21 mouse cellular contexts compared by ENCODE assay signal in the genomic region with DNA sequence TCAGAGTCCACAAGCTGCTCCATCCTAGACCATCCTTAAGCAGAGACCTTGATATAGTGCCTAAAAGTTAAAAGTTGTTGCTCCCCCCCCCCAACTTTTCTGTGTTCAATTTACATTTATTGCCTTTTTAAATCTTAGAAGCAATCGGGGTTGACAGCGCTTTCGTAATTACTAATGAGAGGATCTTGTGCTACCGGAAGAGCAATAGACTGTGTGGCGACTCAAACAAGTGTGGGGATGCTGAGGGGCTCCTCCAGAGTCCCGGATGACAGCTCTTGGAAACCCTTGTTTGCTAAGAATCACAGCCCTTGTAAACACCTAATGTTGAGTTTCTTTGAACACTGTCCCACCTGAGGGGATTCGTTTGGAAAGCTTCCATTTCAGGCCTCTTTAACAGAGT. TPM values are rescaled to one million over a fixed set of nuclear protein-coding genes. Genes with fewer than 3 reads are reported as not detected.
DNase-seq lines count a peak whose midpoint lies in the region; ATAC-seq lines count a peak whose summit lies in the region.
"Had no signal": no experiment of that assay in that cellular context is flagged by ENCODE, and none has a peak within 500 bp of the region (broad histone marks: within the 10 kb centered on the region; RNA-seq: fewer than 3 reads in every experiment).

No protein-coding gene starts in this region.

- no peak overlapping the region for H3K4me2 ChIP-seq in forebrain, embryonic 13.5 days
- H3K4me2 ChIP-seq: embryonic facial prominence, embryonic 12.5 days; forebrain, embryonic 12.5 days; forebrain, embryonic 15.5 days had no signal

- DNase-seq in induced T-regulatory cell, adult 2 months (ENCODE audit: low read depth): peak; percentile 57
- DNase-seq in urinary bladder, adult 18-20 months (ENCODE audit: low spot score in 2 of 2): no peak
- DNase-seq in limb, embryonic 10.5 days (ENCODE audit: low spot score): no peak
- DNase-seq: adrenal gland, adult 8-10 months; adrenal gland, postnatal 14 days; adrenal gland, postnatal 36 days; cerebellum, adult 11-12 months; cerebellum, adult 2 months; cerebellum, adult 9-10 months; cerebellum, postnatal 10 days; cerebellum, postnatal 25 days; forebrain, postnatal 0 days had no signal

- H3K27ac ChIP-seq in limb, embryonic 10.5 days: no peak overlapping the region
- no peak overlapping the region for H3K27ac ChIP-seq in forebrain, embryonic 13.5 days
- H3K27ac ChIP-seq: embryonic facial prominence, embryonic 10.5 days; embryonic facial prominence, embryonic 12.5 days; forebrain, embryonic 10.5 days; forebrain, embryonic 12.5 days; forebrain, embryonic 15.5 days had no signal

- H3K27me3 ChIP-seq in limb, embryonic 10.5 days (ENCODE audit: low read depth, poor library complexity, severe bottlenecking): no peaks in the 10 kb centered on the region
- H3K27me3 ChIP-seq in forebrain, embryonic 13.5 days: no peaks in the 10 kb centered on the region
- H3K27me3 ChIP-seq: embryonic facial prominence, embryonic 12.5 days; forebrain, embryonic 12.5 days; forebrain, embryonic 15.5 days had no signal

- 67% methylated on average over 7 of the region's 7 CpGs for WGBS in limb, embryonic 10.5 days
- whole genome bisulfite sequencing in forebrain, embryonic 13.5 days: 95% methylated on average over 7 of the region's 7 CpGs

- H3K9ac ChIP-seq in forebrain, embryonic 13.5 days: no peak overlapping the region
- H3K9ac ChIP-seq: embryonic facial prominence, embryonic 12.5 days; forebrain, embryonic 12.5 days; forebrain, embryonic 15.5 days; forebrain, postnatal 0 days had no signal

- ATAC-seq in CD4-positive, CD25-positive, alpha-beta regulatory T cell, adult 4 months: peak; percentile 77
- ATAC-seq in forebrain, embryonic 13.5 days: no peak
- ATAC-seq: forebrain, embryonic 15.5 days; forebrain, postnatal 0 days had no signal

- no peak overlapping the region for H3K4me3 ChIP-seq in limb, embryonic 10.5 days
- no peak overlapping the region for H3K4me3 ChIP-seq in forebrain, embryonic 13.5 days
- H3K4me3 ChIP-seq: embryonic facial prominence, embryonic 10.5 days; embryonic facial prominence, embryonic 12.5 days; forebrain, embryonic 10.5 days; forebrain, embryonic 12.5 days; forebrain, embryonic 15.5 days had no signal

- H3K4me1 ChIP-seq in limb, embryonic 10.5 days: peaks cover 7% of the 10 kb centered on the region
- no peaks in the 10 kb centered on the region for H3K4me1 ChIP-seq in forebrain, embryonic 13.5 days
- H3K4me1 ChIP-seq: embryonic facial prominence, embryonic 10.5 days had no signal

- no peaks in the 10 kb centered on the region for H3K36me3 ChIP-seq in limb, embryonic 10.5 days
- peaks cover 63% of the 10 kb centered on the region for H3K36me3 ChIP-seq in forebrain, embryonic 13.5 days (ENCODE audit: poor library complexity, severe bottlenecking)
- H3K36me3 ChIP-seq: embryonic facial prominence, embryonic 10.5 days; embryonic facial prominence, embryonic 12.5 days; forebrain, embryonic 10.5 days had no signal

- H3K9me3 ChIP-seq in limb, embryonic 10.5 days (replicated peaks): no peaks in the 10 kb centered on the region
- no peaks in the 10 kb centered on the region for H3K9me3 ChIP-seq in forebrain, embryonic 13.5 days (replicated peaks)
- H3K9me3 ChIP-seq: embryonic facial prominence, embryonic 10.5 days; embryonic facial prominence, embryonic 12.5 days; forebrain, embryonic 10.5 days; forebrain, embryonic 12.5 days; forebrain, embryonic 15.5 days had no signal

RNA-seq across cellular contexts. Expression of a gene that starts 29.9 kb away (rescaled TPM):
- 100 to 1,000 TPM; 309 to 452 TPM for polyA plus RNA-seq in CD4-positive, CD25-positive, alpha-beta regulatory T cell, adult 4 months (2017; shearing (Covaris generic))
- not detected in 2 replicates for polyA plus RNA-seq in limb, embryonic 10.5 days (2016; fragmentation: Nextera tagmentation; extraction: Ambion mirVana)
- not detected in 2 replicates for polyA plus RNA-seq in forebrain, embryonic 13.5 days (2015; fragmentation: Nextera tagmentation; extraction: Ambion mirVana)
- polyA plus RNA-seq: cerebellum, adult 2 months; cortical plate, adult 2 months; embryonic facial prominence, embryonic 10.5 days; embryonic facial prominence, embryonic 12.5 days; embryonic facial prominence, embryonic 14.5 days; forebrain, embryonic 10.5 days; forebrain, embryonic 12.5 days; forebrain, embryonic 15.5 days had no signal

Comparison
In these comparisons a context has a peak if more than half of its experiments do, and no peak if none do; other contexts are left out.
1. RNA of a gene that starts 29.9 kb away (polyA plus RNA-seq): 309 to 452 TPM in CD4-positive, CD25-positive, alpha-beta regulatory T cell, adult 4 months; not detected in limb, embryonic 10.5 days and not detected in forebrain, embryonic 13.5 days; every median in the first group is over 100 times any median in the second.